Mouse (Mus musculus) heart, embryonic 13.5 days (tissue): Measurements from ENCODE around the gene Pgam2. TPM values are rescaled to one million over a fixed set of nuclear protein-coding genes. Genes with fewer than 3 reads are reported as not detected.
A peak's percentile ranks its signal among the peaks of the same experiment; 100 is the strongest.

ENCODE experiments used
- ATAC-seq: fragments of 200-750 bp; cut with Nextera tagmentation; 2 replicates; pipeline ENCODE4 v1.8.0; 2017; ENCODE audit warnings: moderate TSS enrichment; ENCODE audit not compliant: insufficient number of reproducible peaks, low FRiP score, low TSS enrichment; ENCODE audit errors: extremely low read depth
- H3K27ac ChIP-seq: fragments of 300-500 bp; sonication (generic); replicated peaks from 2 replicates; pipeline ENCODE4 v1.5.1; 2015; ENCODE audit warnings: moderate library complexity, mild to moderate bottlenecking, inconsistent platforms
- H3K27me3 ChIP-seq: fragments of 300-500 bp; sonication (generic); replicated peaks from 2 replicates; pipeline ENCODE4 v1.6.1; 2015; ENCODE audit warnings: mild to moderate bottlenecking, inconsistent platforms
- H3K36me3 ChIP-seq: fragments of 300-500 bp; sonication (generic); 2 replicates; pipeline ENCODE4 v1.6.1; 2015; ENCODE audit warnings: mild to moderate bottlenecking, inconsistent platforms
- H3K4me1 ChIP-seq: fragments of 300-500 bp; sonication (generic); 2 replicates; pipeline ENCODE4 v1.6.1; 2015; ENCODE audit warnings: inconsistent platforms
- H3K4me2 ChIP-seq: fragments of 300-500 bp; sonication (generic); 2 replicates; pipeline ENCODE4 v1.6.1; 2015; ENCODE audit warnings: inconsistent platforms, mild to moderate bottlenecking, moderate library complexity
- H3K4me3 ChIP-seq: fragments of 300-500 bp; sonication (generic); 2 replicates; pipeline ENCODE4 v1.5.1; 2015; ENCODE audit warnings: moderate library complexity, mild to moderate bottlenecking, inconsistent platforms
- H3K9ac ChIP-seq: fragments of 300-500 bp; sonication (generic); 2 replicates; pipeline ENCODE4 v1.6.1; 2015; ENCODE audit warnings: inconsistent platforms, mild to moderate bottlenecking, moderate library complexity
- H3K9me3 ChIP-seq: fragments of 300-500 bp; sonication (generic); 2 replicates; pipeline ENCODE4 v1.6.1; 2016; ENCODE audit warnings: inconsistent platforms
- WGBS: fragments of 180-500 bp; shearing (Covaris S2); methylation state at CpG from one replicate; pipeline ENCODE4 v1.1.7; 2015; ENCODE audit warnings: mixed read lengths; 5-methylcytosine and 5-hydroxymethylcytosine counted together
- polyA plus RNA-seq: library from polyadenylated mRNA; unstranded; fragments of >200 nt; fragmentation: Nextera tagmentation; extraction: Ambion mirVana; gene quantifications from 2 replicates; pipeline ENCODE4 v1.2.1, GENCODE M21; 2015

Gene Pgam2
- polyA plus RNA-seq, 1 experiment from 2014 or later, result 801 TPM

DNA sequence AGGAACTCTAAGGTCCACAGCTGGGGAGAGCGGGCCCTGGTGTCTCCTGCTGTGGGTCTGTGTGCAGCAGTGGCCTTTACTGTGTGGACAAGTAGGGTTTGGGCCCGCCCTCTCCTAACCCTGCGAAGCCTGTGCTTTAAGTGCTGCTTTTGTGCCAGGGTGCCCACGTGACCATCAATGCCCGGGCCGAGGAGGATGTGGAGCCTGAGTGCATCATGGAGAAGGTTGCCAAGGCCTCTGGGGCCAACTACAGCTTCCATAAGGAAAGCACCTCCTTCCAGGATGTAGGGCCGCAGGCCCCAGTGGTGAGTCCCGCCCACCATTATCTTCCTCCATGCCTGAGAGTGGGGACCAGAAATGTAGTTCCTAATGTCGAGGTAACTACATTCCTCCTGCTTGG is 8.2 kb downstream of the Pgam2 start:
- H3K36me3 ChIP-seq, result peaks cover 96% of the 10 kb centered on the region
- no peaks in the 10 kb centered on the region for H3K9me3 ChIP-seq
- H3K27ac ChIP-seq, result peak overlapping the region; percentile 76
- H3K9ac ChIP-seq, result no peak overlapping the region
- no peak overlapping the region for H3K4me2 ChIP-seq
- no peak for ATAC-seq
- no peak overlapping the region for H3K4me3 ChIP-seq
- WGBS, result 81% methylated on average over 9 of the region's 9 CpGs
- peaks cover 32% of the 10 kb centered on the region for H3K4me1 ChIP-seq
- H3K27me3 ChIP-seq, result no peaks in the 10 kb centered on the region

DNA sequence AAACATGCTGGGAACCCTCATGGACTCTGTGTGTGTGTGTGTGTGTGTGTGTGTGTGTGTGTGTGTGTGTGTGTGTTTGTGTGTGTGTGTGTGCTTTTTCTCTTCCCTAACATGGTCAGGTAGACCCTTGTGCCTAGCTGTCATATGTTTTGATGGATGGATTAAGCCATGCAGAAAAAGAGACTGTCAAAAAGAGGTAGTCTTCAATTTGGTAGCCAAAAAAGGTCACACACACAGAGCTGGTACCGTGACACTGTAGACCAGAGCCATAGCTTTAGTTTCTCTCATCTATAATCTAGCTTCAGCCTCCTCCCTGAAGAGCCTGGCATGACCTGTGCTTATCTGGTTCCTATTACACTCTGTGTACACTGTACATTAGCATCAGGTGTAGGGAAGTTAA is 13.1 kb downstream of the Pgam2 start:
- ATAC-seq, result no peak
- H3K4me1 ChIP-seq, result peaks cover 38% of the 10 kb centered on the region
- no peak overlapping the region for H3K27ac ChIP-seq
- no peaks in the 10 kb centered on the region for H3K9me3 ChIP-seq
- 94% methylated on average over 1 of the region's 1 CpGs for WGBS
- H3K4me3 ChIP-seq, result no peak overlapping the region
- 0 out of 2 replicates have a peak overlapping the region, but pooled peaks have one; percentile 94 for H3K9ac ChIP-seq
- peaks cover 52% of the 10 kb centered on the region for H3K36me3 ChIP-seq
- H3K27me3 ChIP-seq, result no peaks in the 10 kb centered on the region
- no peak overlapping the region for H3K4me2 ChIP-seq

DNA sequence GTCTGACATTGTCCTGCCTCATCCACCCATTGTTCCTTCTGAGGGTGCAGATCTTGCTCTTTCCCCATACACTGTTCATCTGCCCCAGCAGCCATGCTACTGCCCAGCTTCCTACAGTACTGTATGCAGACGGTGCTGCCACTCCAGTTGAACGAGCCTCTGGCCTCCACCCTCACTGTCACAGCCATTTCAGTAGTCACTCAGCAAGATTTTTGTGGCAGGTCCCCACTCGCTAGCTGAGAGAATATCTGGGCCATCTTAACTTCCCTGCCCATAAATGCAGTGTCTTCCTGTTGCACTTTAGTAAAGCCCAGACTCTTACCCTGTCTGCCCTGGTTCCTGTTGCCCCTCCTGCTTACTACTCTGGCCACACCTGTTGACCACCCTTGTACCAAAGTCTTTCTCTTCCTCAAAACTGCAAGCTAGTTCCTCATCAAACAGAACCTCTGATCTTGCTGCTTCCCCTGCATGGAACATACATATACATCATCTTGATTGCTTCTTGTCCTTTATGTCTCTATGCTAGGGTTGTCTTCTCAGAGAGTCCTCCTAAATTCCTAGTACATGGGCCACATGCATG is 13.7 kb downstream of the Pgam2 start:
- peak overlapping the region; percentile 94 for H3K9ac ChIP-seq
- peak overlapping the region; percentile 90 for H3K4me3 ChIP-seq
- H3K4me2 ChIP-seq, result peak overlapping the region; percentile 95
- ATAC-seq, result no peak
- no peaks in the 10 kb centered on the region for H3K9me3 ChIP-seq
- H3K27ac ChIP-seq, result peak overlapping the region; percentile 95
- WGBS, result 59% methylated on average over 3 of the region's 3 CpGs
- peaks cover 33% of the 10 kb centered on the region for H3K4me1 ChIP-seq
- no peaks in the 10 kb centered on the region for H3K27me3 ChIP-seq
- H3K36me3 ChIP-seq, result peaks cover 46% of the 10 kb centered on the region

DNA sequence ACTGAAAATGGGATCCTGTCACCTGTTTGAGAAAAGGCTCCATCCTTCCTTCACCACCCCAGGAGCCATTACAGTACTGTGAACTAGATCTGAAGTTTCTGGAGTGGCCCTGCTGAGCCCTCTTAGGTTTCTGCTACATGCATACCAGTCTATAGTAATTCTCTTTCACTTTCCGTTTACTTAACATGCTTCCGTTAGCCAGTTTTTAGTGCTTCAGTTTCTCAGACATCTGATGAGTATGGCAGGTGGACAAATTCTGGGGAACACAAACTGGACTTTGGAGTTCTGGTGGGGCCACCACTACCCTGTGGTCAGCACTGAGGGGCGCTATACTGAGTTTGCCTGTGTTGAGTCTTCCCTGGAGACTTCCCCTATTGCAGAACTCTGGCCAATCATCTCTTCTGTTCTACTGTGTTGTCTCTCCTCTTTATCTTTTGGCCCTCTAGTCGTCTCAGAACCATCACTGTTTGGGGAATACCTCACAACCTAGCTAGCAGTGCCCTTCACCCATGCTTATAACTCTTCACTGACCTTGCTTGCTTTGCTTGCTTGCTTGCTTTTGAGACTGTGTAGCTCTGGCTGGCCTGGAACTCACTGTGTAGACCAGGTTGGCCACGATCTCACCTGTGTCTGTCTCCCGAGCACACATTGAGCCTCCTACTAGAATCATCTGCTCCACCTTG is 14.3 kb downstream of the Pgam2 start:
- Histone ChIP-seq H3K36me3 (peaks cover 41% of the 10 kb centered on the region), H3K4me2 (peak overlapping the region; percentile 95), H3K27me3 (no peaks in the 10 kb centered on the region), H3K27ac (peak overlapping the region; percentile 95), H3K9ac (peak overlapping the region; percentile 94), H3K4me3 (peak overlapping the region; percentile 90), H3K4me1 (peaks cover 33% of the 10 kb centered on the region), H3K9me3 (no peaks in the 10 kb centered on the region)
- ATAC-seq, result no peak
- 57% methylated on average over 6 of the region's 6 CpGs for whole genome bisulfite sequencing

DNA sequence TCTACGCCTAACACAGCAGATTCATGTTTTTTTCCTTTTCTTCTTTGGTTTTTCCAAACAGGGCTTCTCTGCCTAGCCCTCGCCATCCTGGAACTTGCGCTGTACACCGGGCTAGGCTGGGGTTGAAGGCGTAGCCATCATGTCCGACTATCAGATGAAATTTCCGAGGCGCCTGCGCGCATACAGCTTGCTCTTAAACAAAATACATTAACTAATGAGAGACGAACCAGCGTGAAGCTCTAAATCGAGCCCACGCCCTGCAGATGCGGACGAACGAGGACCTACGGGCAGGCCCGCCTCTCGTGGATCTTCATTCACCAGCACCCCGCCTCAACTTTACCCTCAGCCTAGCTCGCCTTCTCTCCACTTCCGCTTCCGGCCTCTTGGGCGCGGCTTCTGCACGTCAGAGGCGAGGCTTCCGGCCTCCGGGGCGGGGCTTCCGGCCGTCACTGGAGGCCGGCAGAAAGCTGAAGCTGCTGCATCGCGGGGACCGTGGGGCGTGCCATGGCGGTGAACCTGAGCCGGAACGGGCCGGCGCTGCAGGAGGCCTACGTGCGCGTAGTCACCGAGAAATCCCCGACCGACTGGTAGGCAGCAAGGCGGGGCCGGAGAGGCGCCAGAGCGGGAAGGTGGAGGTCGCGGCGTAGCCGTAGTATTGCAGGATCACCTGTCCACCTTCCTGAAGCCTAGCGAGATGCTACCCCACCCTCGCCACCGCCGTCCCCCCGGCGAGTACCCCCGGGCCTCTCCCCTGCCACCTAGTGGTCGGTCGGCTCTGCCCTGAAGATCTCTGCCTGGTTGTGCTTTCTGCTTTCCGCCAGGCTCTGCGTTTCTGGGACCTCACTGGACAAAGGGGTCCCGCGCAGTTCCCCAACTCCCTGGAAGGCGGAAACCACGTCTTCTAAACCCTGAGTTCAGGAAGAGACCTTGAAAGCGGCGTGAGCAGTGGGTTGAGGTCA is 15.2 kb downstream of the Pgam2 start, which contains the start of gene Dbnl:
Gene Dbnl, plus strand, starts transcription at position 433 of the 959 bp plus-strand sequence.
- peak; percentile 94 for ATAC-seq
- Histone ChIP-seq H3K9ac (peak within 1 kb of the TSS; percentile 94), H3K27ac (peak within 1 kb of the TSS; percentile 95), H3K27me3 (no peaks in the 10 kb centered on the region), H3K4me2 (peak within 1 kb of the TSS; percentile 95), H3K4me1 (peaks cover 25% of the 10 kb centered on the region), H3K9me3 (no peaks in the 10 kb centered on the region), H3K36me3 (peaks cover 38% of the 10 kb centered on the region), H3K4me3 (peak within 1 kb of the TSS; percentile 90)
- under 1% methylated on average over 72 of the region's 74 CpGs for WGBS

DNA sequence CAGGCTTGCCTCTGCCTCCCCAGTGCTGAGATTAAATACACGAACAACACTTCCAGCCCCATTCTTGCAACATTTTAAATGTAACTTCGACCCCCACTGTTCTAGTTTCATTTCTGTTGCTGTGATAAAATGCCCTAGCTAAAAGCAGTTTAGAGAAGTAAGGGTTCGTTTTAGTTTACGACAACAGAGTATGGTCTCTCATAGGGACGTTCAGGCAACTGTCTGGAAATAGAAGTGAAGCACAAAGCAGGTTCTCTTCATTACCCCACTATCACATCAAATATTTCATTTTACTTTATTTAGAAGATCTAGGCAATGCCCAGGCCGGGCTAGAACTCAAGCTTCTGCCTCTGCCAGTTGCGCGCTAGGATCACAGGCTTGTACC is 15.9 kb downstream of the Pgam2 start:
- ATAC-seq, result no peak
- H3K27ac ChIP-seq, result peak overlapping the region; percentile 95
- no peaks in the 10 kb centered on the region for H3K27me3 ChIP-seq
- 37% methylated on average over 8 of the region's 8 CpGs for WGBS
- H3K9me3 ChIP-seq, result no peaks in the 10 kb centered on the region
- peak overlapping the region; percentile 94 for H3K9ac ChIP-seq
- H3K36me3 ChIP-seq, result peaks cover 32% of the 10 kb centered on the region
- H3K4me2 ChIP-seq, result peak overlapping the region; percentile 95
- peak overlapping the region; percentile 90 for H3K4me3 ChIP-seq
- peaks cover 27% of the 10 kb centered on the region for H3K4me1 ChIP-seq

- Histone ChIP-seq H3K9me3 (no peaks in the 10 kb centered on the region), H3K36me3 (peaks cover 23% of the 10 kb centered on the region), H3K9ac (no peak overlapping the region), H3K4me3 (no peak overlapping the region), H3K27me3 (no peaks in the 10 kb centered on the region), H3K27ac (no peak overlapping the region), H3K4me2 (no peak overlapping the region), H3K4me1 (peaks cover 34% of the 10 kb centered on the region)
- no peak for ATAC-seq
Observed at GRCm38 (mm10) chr11:5785732-5786131, 17.8 kb downstream of the Pgam2 start.

DNA sequence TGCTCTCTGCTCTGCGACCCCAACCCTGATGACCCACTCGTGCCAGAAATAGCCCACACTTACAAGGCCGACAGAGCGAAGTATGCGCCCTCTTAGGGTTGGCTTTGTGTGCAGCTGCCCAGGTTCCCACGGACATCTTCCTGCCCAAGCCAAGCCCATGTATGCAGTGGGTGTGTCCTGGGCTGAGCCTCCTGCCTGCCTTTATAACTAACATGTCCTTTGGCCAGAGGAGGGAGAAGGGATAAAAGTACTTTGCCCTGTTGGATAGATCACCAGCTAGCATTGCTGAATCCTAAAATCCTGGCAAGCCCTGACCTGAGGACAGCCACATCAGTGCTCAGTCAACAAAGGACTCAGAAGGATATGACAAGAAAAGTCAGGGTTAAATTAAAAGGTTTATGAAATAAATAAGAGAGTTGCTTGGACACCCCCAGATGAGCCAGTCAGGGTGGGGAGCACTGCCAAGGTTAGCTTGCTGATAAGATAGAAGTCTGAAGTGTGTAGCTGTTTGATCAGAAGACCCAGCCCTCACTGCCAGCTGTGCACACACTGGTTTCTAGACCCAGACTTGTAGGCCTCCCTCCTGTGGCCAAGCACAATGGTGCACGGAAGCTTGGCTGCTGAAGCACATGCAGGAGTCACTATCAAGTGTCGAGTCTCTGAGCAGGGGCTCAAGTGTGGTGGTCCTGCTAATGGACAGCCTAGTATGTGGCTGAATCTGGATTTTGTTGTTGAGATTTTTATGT is 21.2 kb downstream of the Pgam2 start:
- 40% methylated on average over 8 of the region's 8 CpGs for WGBS
- no peak for ATAC-seq

DNA sequence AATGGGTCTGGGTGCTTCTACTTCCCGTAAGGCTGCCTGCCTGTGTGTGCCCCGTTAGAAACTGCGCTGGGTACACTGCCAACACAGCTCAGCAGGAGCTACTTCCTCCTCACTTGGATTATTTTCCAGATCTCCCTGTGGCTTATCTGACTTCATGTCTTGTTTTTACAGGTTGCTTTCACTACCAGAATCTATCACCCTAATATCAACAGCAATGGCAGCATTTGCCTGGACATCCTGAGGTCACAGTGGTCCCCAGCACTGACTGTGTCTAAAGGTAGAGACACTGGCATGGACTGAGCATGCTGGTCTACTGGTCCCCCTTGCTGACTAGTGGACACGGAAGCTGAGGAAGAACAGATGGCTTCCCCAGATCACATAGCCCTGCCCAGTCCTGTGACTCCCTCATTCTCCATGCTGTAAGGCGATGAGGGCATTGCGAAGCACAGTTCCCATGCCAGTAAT is 23.5 kb downstream of the Pgam2 start:
- no peaks in the 10 kb centered on the region for H3K9me3 ChIP-seq
- no peaks in the 10 kb centered on the region for H3K27me3 ChIP-seq
- no peak overlapping the region for H3K27ac ChIP-seq
- no peak overlapping the region for H3K4me2 ChIP-seq
- H3K9ac ChIP-seq, result no peak overlapping the region
- ATAC-seq, result no peak
- H3K4me1 ChIP-seq, result peaks cover 9% of the 10 kb centered on the region; the same call in 1 of the 2 replicates
- H3K36me3 ChIP-seq, result peaks cover 19% of the 10 kb centered on the region
- no peak overlapping the region for H3K4me3 ChIP-seq
- WGBS, result 74% methylated on average over 6 of the region's 6 CpGs

More for the DNA sequence above, 21.2 kb downstream of the Pgam2 start:
- no peaks in the 10 kb centered on the region for H3K27me3 ChIP-seq
- no peak overlapping the region for H3K4me2 ChIP-seq
- H3K27ac ChIP-seq, result no peak overlapping the region
- H3K4me3 ChIP-seq, result no peak overlapping the region
- H3K4me1 ChIP-seq, result peaks cover 13% of the 10 kb centered on the region; the same call in 1 of the 2 replicates
- 0 out of 2 replicates have a peak overlapping the region, but pooled peaks have one; percentile 2 for H3K9ac ChIP-seq
- H3K9me3 ChIP-seq, result no peaks in the 10 kb centered on the region
- H3K36me3 ChIP-seq, result peaks cover 19% of the 10 kb centered on the region

- no peak for ATAC-seq
- H3K4me1 ChIP-seq, result peaks cover 9% of the 10 kb centered on the region; the same call in 1 of the 2 replicates
- H3K36me3 ChIP-seq, result peaks cover 14% of the 10 kb centered on the region
- no peak overlapping the region for H3K27ac ChIP-seq
- H3K4me3 ChIP-seq, result no peak overlapping the region
- no peak overlapping the region for H3K4me2 ChIP-seq
- H3K27me3 ChIP-seq, result no peaks in the 10 kb centered on the region
- H3K9ac ChIP-seq, result no peak overlapping the region
- no peaks in the 10 kb centered on the region for H3K9me3 ChIP-seq
- 62% methylated on average over 2 of the region's 2 CpGs for WGBS
Observed at GRCm38 (mm10) chr11:5778481-5778880, 25.1 kb downstream of the Pgam2 start.
